In the genomic region with DNA sequence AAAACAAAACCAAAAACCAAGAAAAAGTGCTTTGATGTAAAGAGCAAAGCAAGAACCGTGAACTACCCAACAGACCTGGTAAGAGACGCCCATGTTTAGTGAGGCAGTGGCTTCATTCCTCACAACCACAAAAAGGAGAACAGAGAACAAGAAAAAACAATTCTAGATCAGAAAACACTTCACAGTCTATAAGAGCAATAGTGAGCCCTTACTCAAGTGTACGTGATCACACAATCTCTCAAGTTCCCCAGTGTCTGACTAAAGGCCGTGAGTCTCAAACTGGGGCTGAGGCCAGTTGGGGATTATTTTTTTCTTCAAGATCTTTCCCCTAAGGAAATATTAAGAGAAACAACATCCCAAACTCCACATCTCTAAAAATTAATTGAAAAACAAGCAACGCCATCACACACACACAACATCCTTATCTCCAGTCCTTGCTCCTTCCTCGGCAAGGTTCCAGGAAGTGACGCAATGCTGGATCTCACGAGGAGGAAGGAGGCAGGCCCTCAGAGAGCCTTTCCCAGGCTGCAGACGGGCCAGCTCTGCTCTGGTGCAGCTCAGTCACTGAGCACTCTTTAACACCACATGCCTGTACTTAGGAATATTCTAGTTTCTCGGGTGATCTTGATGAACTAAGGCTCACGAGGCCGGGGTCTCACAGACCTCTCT, we compare ENCODE assay signal across 8 mouse cellular contexts. TPM values are rescaled to one million over a fixed set of nuclear protein-coding genes. Genes with fewer than 3 reads are reported as not detected.
DNase-seq lines count a peak whose midpoint lies in the region; ATAC-seq and TF ChIP-seq lines count a peak whose summit lies in the region.

No protein-coding gene starts in this region.

- no peaks in the 10 kb centered on the region for H3K9me3 ChIP-seq in stomach, postnatal 0 days (ENCODE audit: control insufficient read depth, low read length)

- 66% methylated on average over 12 of the region's 12 CpGs for WGBS in kidney, adult 2 months
- WGBS in stomach, postnatal 0 days = 52% methylated on average over 12 of the region's 12 CpGs

- H3K4me1 ChIP-seq in kidney, adult 2 months (ENCODE audit: control insufficient read depth, insufficient read depth, low read length) = peaks cover 2% of the 10 kb centered on the region; the same call in 1 of the 2 replicates
- peaks cover 4% of the 10 kb centered on the region for H3K4me1 ChIP-seq in stomach, postnatal 0 days (replicated peaks; ENCODE audit: control insufficient read depth, insufficient read depth)

- peak; percentile 88 for ATAC-seq in stomach, postnatal 0 days (ENCODE audit: low FRiP score, low TSS enrichment)

- H3K27me3 ChIP-seq in kidney, adult 2 months (replicated peaks; ENCODE audit: control insufficient read depth, insufficient read depth, low read length) = no peaks in the 10 kb centered on the region
- H3K27me3 ChIP-seq in stomach, postnatal 0 days (ENCODE audit: control insufficient read depth, insufficient read depth, low read length) = no peaks in the 10 kb centered on the region

- H3K27ac ChIP-seq in kidney, adult 2 months (ENCODE audit: insufficient read depth, low read depth, low read length) = peak overlapping the region; percentile 39; the same call in 1 of the 2 replicates
- H3K27ac ChIP-seq in stomach, postnatal 0 days (replicated peaks) = peak overlapping the region; percentile 75

- intact Hi-C loops in gastrocnemius, postnatal 14 days (cut with DNase I; ENCODE audit: low total_unique reads) = no loop called here

- TF ChIP-seq POLR2A in kidney, adult 2 months (IDR thresholded peaks at IDR 0.05; ENCODE audit: low read depth, low read length) = no peak

- H3K4me2 ChIP-seq in stomach, postnatal 0 days (replicated peaks; ENCODE audit: low read depth) = no peak overlapping the region

- no peak overlapping the region for H3K4me3 ChIP-seq in kidney, adult 2 months (ENCODE audit: insufficient read depth, low read depth, low read length)
- no peak overlapping the region for H3K4me3 ChIP-seq in stomach, postnatal 0 days (ENCODE audit: low read depth, low read length)

- H3K36me3 ChIP-seq in kidney, adult 2 months (ENCODE audit: control insufficient read depth, insufficient read depth, low read length) = no peaks in the 10 kb centered on the region
- H3K36me3 ChIP-seq in stomach, postnatal 0 days (ENCODE audit: control insufficient read depth, insufficient read depth, low read length) = no peaks in the 10 kb centered on the region

- H3K9ac ChIP-seq in stomach, postnatal 0 days (ENCODE audit: low read length) = no peak overlapping the region

- DNase-seq in 416B (ENCODE audit: low read depth) = peak; percentile 94
- peak; percentile 57 for DNase-seq in T-cell, adult 2 months (ENCODE audit: low spot score)
- peak; percentile 90 for DNase-seq in gastrocnemius, postnatal 14 days
- peak; percentile 93 for DNase-seq in kidney, adult 2 months
- peak; percentile 99 for DNase-seq in lung, postnatal 14 days
- peak; percentile 84 for DNase-seq in stomach, postnatal 0 days (ENCODE audit: low spot score)
- no peak for DNase-seq in layer of hippocampus, postnatal 36 days
- DNase-seq in embryo, embryonic 10 days (ENCODE audit: low spot score) = no peak

- TF ChIP-seq CTCF in kidney, adult 2 months (conservative IDR thresholded peaks at IDR 0.05; ENCODE audit: insufficient read depth, insufficient read length, low read depth, low read length) = no peak
- no peak for TF ChIP-seq CTCF in stomach, postnatal 0 days (IDR thresholded peaks at IDR 0.05; ENCODE audit: low read depth)

- no peak for TF ChIP-seq EP300 in stomach, postnatal 0 days (optimal IDR thresholded peaks at IDR 0.05)

RNA-seq across cellular contexts. Expression of gene Tmod3, which starts 12.4 kb away (rescaled TPM):
- 10 to 100 TPM; 30.9 to 35.2 TPM for total RNA-seq in gastrocnemius, postnatal 14 days (2021)
- polyA plus RNA-seq in kidney, adult 2 months (2012; rRNA removed) = 16.7 and 20.1 TPM in 2 replicates
- 109 and 111 TPM in 2 replicates for polyA plus RNA-seq in stomach, postnatal 0 days (2015; fragmentation: Nextera tagmentation; extraction: Ambion mirVana)
- 10 to 100 TPM; 46.4 to 47.3 TPM for total RNA-seq in layer of hippocampus, postnatal 36 days (2021)

Comparison
In these comparisons a context has a peak if more than half of its experiments do, and no peak if none do; other contexts are left out.
1. DNase-seq: peak in 416B (single experiment), T-cell, adult 2 months (single experiment), gastrocnemius, postnatal 14 days (single experiment), kidney, adult 2 months (single experiment), lung, postnatal 14 days (single experiment) and stomach, postnatal 0 days (single experiment); none in layer of hippocampus, postnatal 36 days (0 of 2) and embryo, embryonic 10 days (single experiment).